19 mouse cellular contexts compared by ENCODE assay signal in the genomic region with DNA sequence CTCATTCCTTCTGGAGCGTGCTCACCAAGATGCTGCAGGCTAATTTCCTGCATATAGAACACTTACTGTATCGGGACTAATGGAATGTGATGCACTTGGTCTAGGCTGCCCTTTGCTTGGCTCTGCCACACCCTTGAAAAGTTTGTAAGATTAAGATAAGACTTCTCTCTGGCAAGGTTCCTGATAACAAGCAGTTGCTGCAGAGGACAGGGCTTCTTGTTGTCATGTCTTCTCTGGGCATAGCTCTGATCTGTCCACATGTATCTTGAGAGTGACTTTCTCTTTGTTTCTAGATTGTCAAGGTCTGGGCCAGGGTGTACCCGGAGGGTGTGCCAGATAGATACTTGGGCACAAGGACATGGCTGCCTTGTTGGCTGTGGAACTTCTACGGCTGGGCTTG.
DNase-seq lines count a peak whose midpoint lies in the region; ATAC-seq and TF ChIP-seq lines count a peak whose summit lies in the region.
"Had no signal": no experiment of that assay in that cellular context is flagged by ENCODE, and none has a peak within 500 bp of the region (broad histone marks: within the 10 kb centered on the region; RNA-seq: fewer than 3 reads in every experiment).

No protein-coding gene starts in this region.

- H3K4me2 ChIP-seq in kidney, embryonic 16.5 days (replicated peaks; ENCODE audit: low read depth, low read length): no peak overlapping the region
- H3K4me2 ChIP-seq in intestine, embryonic 16.5 days (ENCODE audit: low read depth, low read length): no peak overlapping the region
- H3K4me2 ChIP-seq: embryonic facial prominence, embryonic 13.5 days; forebrain, embryonic 12.5 days; neural tube, embryonic 12.5 days had no signal

- WGBS in kidney, embryonic 16.5 days: 82% methylated on average over 4 of the region's 4 CpGs
- 75% methylated on average over 4 of the region's 4 CpGs for WGBS in intestine, embryonic 16.5 days

- no peak for TF ChIP-seq POLR2A in MEL (IDR thresholded peaks at IDR 0.05; ENCODE audit: control insufficient read depth in 1 of 2, insufficient read depth in 1 of 2, low read depth in 1 of 2, low read length in 2 of 2, poor library complexity in 1 of 2)

- no peak for DNase-seq in kidney, postnatal 4 days
- DNase-seq in MEL (ENCODE audit: low read depth, low spot score): peak; percentile 38
- no peak for DNase-seq in lung, postnatal 4 days
- DNase-seq in thymus, postnatal 10 days (ENCODE audit: low spot score in 2 of 2): no peak
- no peak for DNase-seq in left cerebral cortex, adult 18-20 months (ENCODE audit: low spot score in 2 of 2)
- DNase-seq: B cell, adult 2 months; cerebellum, adult 9-10 months; gastrocnemius, postnatal 14 days; kidney, adult 9 months; left cerebral cortex, postnatal 4 days; lung, adult 18-20 months; right cerebral cortex, postnatal 25 days had no signal

- no peaks in the 10 kb centered on the region for H3K36me3 ChIP-seq in kidney, embryonic 16.5 days (ENCODE audit: insufficient read depth, low read length)
- peaks cover 0 to 19% of the 10 kb centered on the region in 2 experiments; a peak in 2 of 4 replicates for H3K36me3 ChIP-seq in MEL (ENCODE audit: control insufficient read depth in 1 of 2, insufficient read depth in 2 of 2, low read length in 2 of 2)
- no peaks in the 10 kb centered on the region for H3K36me3 ChIP-seq in intestine, embryonic 16.5 days (ENCODE audit: control insufficient read depth, insufficient read depth, low read length)
- H3K36me3 ChIP-seq: embryonic facial prominence, embryonic 13.5 days; forebrain, embryonic 12.5 days; heart, embryonic 10.5 days; neural tube, embryonic 12.5 days had no signal

- no peak for TF ChIP-seq CTCF in MEL (IDR thresholded peaks at IDR 0.05 in 2 of 3, conservative IDR thresholded peaks at IDR 0.05 in 1 of 3; ENCODE audit: control insufficient read depth in 1 of 3, insufficient read depth in 1 of 3, low read depth in 2 of 3, low read length in 3 of 3, poor library complexity in 1 of 3, severe bottlenecking in 1 of 3)

- 0 out of 2 replicates have a peak overlapping the region, but pooled peaks have one; percentile 10 for H3K27ac ChIP-seq in kidney, embryonic 16.5 days (ENCODE audit: low read length)
- H3K27ac ChIP-seq in MEL (ENCODE audit: control insufficient read depth, low read depth, low read length): 0 out of 2 replicates have a peak overlapping the region, but pooled peaks have one; percentile 27
- H3K27ac ChIP-seq in intestine, embryonic 16.5 days (ENCODE audit: low read length): peak overlapping the region; percentile 40
- H3K27ac ChIP-seq: embryonic facial prominence, embryonic 13.5 days; forebrain, embryonic 12.5 days; heart, embryonic 10.5 days; neural tube, embryonic 12.5 days had no signal

- H3K9me3 ChIP-seq in kidney, embryonic 16.5 days (ENCODE audit: low read length): no peaks in the 10 kb centered on the region
- H3K9me3 ChIP-seq in MEL (replicated peaks; ENCODE audit: insufficient read depth, low read length): no peaks in the 10 kb centered on the region
- no peaks in the 10 kb centered on the region for H3K9me3 ChIP-seq in intestine, embryonic 16.5 days (ENCODE audit: control insufficient read depth, low read length)
- H3K9me3 ChIP-seq: embryonic facial prominence, embryonic 13.5 days; forebrain, embryonic 12.5 days; heart, embryonic 10.5 days; neural tube, embryonic 12.5 days had no signal

- H3K9ac ChIP-seq in kidney, embryonic 16.5 days (replicated peaks; ENCODE audit: low read length): no peak overlapping the region
- no peak overlapping the region for H3K9ac ChIP-seq in MEL (ENCODE audit: control insufficient read depth, low read depth, low read length, poor library complexity, severe bottlenecking)
- H3K9ac ChIP-seq in intestine, embryonic 16.5 days (ENCODE audit: low read depth, low read length): no peak overlapping the region
- H3K9ac ChIP-seq: embryonic facial prominence, embryonic 13.5 days; forebrain, embryonic 12.5 days; neural tube, embryonic 12.5 days had no signal

- peaks cover 16% of the 10 kb centered on the region for H3K4me1 ChIP-seq in kidney, embryonic 16.5 days (ENCODE audit: insufficient read depth, low read length)
- peaks cover 15 to 17% of the 10 kb centered on the region in 2 experiments for H3K4me1 ChIP-seq in MEL (ENCODE audit: control insufficient read depth in 1 of 2, insufficient read depth in 2 of 2, low read length in 2 of 2)
- peaks cover 24% of the 10 kb centered on the region for H3K4me1 ChIP-seq in intestine, embryonic 16.5 days (ENCODE audit: control insufficient read depth, insufficient read depth, low read length)
- H3K4me1 ChIP-seq: heart, embryonic 10.5 days had no signal

- no peak for TF ChIP-seq RAD21 in MEL (IDR thresholded peaks at IDR 0.05; ENCODE audit: low read depth, low read length)

- TF ChIP-seq EP300 in MEL (IDR thresholded peaks at IDR 0.05; ENCODE audit: low read depth in 1 of 2, low read length in 2 of 2): peak; percentile 46 to 60

- no peak for ATAC-seq in kidney, embryonic 16.5 days (ENCODE audit: low FRiP score, low TSS enrichment)
- ATAC-seq in intestine, embryonic 16.5 days: peak; percentile 43
- peak; percentile 50 for ATAC-seq in megakaryocyte progenitor cell, adult 5-6 weeks (replicated peaks; ENCODE audit: poor library complexity)

- H3K27me3 ChIP-seq in kidney, embryonic 16.5 days (ENCODE audit: insufficient read depth, low read length): no peaks in the 10 kb centered on the region
- no peaks in the 10 kb centered on the region for H3K27me3 ChIP-seq in MEL (ENCODE audit: control insufficient read depth in 1 of 2, insufficient read depth in 2 of 2, low read length in 2 of 2)
- no peaks in the 10 kb centered on the region for H3K27me3 ChIP-seq in intestine, embryonic 16.5 days (replicated peaks; ENCODE audit: control insufficient read depth, insufficient read depth, low read length)
- H3K27me3 ChIP-seq: embryonic facial prominence, embryonic 13.5 days; neural tube, embryonic 12.5 days had no signal

- H3K79me2 ChIP-seq in MEL (ENCODE audit: control insufficient read depth, insufficient read depth, low read length, poor library complexity): no peaks in the 10 kb centered on the region

- no peak overlapping the region for H3K4me3 ChIP-seq in kidney, embryonic 16.5 days (ENCODE audit: low read length)
- H3K4me3 ChIP-seq in MEL (ENCODE audit: control insufficient read depth in 1 of 2, insufficient read depth in 1 of 2, low read depth in 2 of 2, low read length in 2 of 2): no peak overlapping the region
- no peak overlapping the region for H3K4me3 ChIP-seq in intestine, embryonic 16.5 days (ENCODE audit: low read length)
- H3K4me3 ChIP-seq: embryonic facial prominence, embryonic 13.5 days; forebrain, embryonic 12.5 days; heart, embryonic 10.5 days; neural tube, embryonic 12.5 days had no signal

TF ChIP-seq in MEL, 35 proteins besides CTCF, POLR2A, EP300 and RAD21:
- TF ChIP-seq ETS1 (IDR thresholded peaks at IDR 0.05; ENCODE audit: low read depth, low read length): 0 out of 2 replicates have a peak, but pooled peaks have one; percentile 27
- no peak for TF ChIP-seq MAFK (IDR thresholded peaks at IDR 0.05; ENCODE audit: borderline replicate concordance, low read depth, low read length)
- no peak for TF ChIP-seq MYB (IDR thresholded peaks at IDR 0.05; ENCODE audit: low read depth, low read length)
- TF ChIP-seq ZMIZ1 (IDR thresholded peaks at IDR 0.05; ENCODE audit: low read depth, low read length): no peak
- TF ChIP-seq USF2 (IDR thresholded peaks at IDR 0.05; ENCODE audit: borderline replicate concordance in 1 of 2, insufficient read depth in 1 of 2, low read depth in 1 of 2, low read length in 2 of 2): no peak
- no peak for TF ChIP-seq SIN3A (IDR thresholded peaks at IDR 0.05; ENCODE audit: low read length)
- TF ChIP-seq ZNF384 (IDR thresholded peaks at IDR 0.05; ENCODE audit: low read depth, low read length): no peak
- TF ChIP-seq HCFC1 (IDR thresholded peaks at IDR 0.05; ENCODE audit: low read depth, low read length): no peak
- TF ChIP-seq UBTF (IDR thresholded peaks at IDR 0.05; ENCODE audit: borderline replicate concordance, insufficient read depth, low read depth, low read length): no peak
- no peak for TF ChIP-seq TAL1 (IDR thresholded peaks at IDR 0.05; ENCODE audit: low read length)
- TF ChIP-seq GATA1 (IDR thresholded peaks at IDR 0.05; ENCODE audit: low read depth, low read length): peak; percentile 68
- no peak for TF ChIP-seq MYC (IDR thresholded peaks at IDR 0.05; ENCODE audit: low read depth, low read length)
- TF ChIP-seq CHD1 (IDR thresholded peaks at IDR 0.05; ENCODE audit: low read depth, low read length): no peak
- peak; percentile 62 for TF ChIP-seq TCF12 (IDR thresholded peaks at IDR 0.05; ENCODE audit: low read depth, low read length)
- no peak for TF ChIP-seq ZKSCAN1 (IDR thresholded peaks at IDR 0.05; ENCODE audit: low read depth, low read length)
- no peak for TF ChIP-seq NELFE (IDR thresholded peaks at IDR 0.05; ENCODE audit: low read depth, low read length)
- TF ChIP-seq KAT2A (conservative IDR thresholded peaks at IDR 0.05; ENCODE audit: low read depth, low read length): no peak
- no peak for TF ChIP-seq NRF1 (IDR thresholded peaks at IDR 0.05; ENCODE audit: insufficient read depth, low read depth, low read length, poor library complexity, severe bottlenecking)
- TF ChIP-seq RCOR1 (IDR thresholded peaks at IDR 0.05; ENCODE audit: low read depth, low read length): no peak
- no peak for TF ChIP-seq USF1 (IDR thresholded peaks at IDR 0.05; ENCODE audit: low read depth, low read length)
